Comparison of ENCODE assay signal across 14 mouse cellular contexts in genomic region chr7:141077841-141078240, GRCm38 (mm10). TPM values are rescaled to one million over a fixed set of nuclear protein-coding genes. Genes with fewer than 3 reads are reported as not detected.
DNase-seq lines count a peak whose midpoint lies in the region.
"Had no signal": no experiment of that assay in that cellular context is flagged by ENCODE, and none has a peak within 500 bp of the region (broad histone marks: within the 10 kb centered on the region; RNA-seq: fewer than 3 reads in every experiment).

Gene Pkp3, plus strand, starts transcription at chr7:141078218.

- no peak within 1 kb of the TSS for H3K4me3 ChIP-seq in heart, embryonic 10.5 days
- H3K4me3 ChIP-seq in limb, embryonic 10.5 days, result no peak within 1 kb of the TSS
- H3K4me3 ChIP-seq: heart, adult 2 months; liver, embryonic 13.5 days; midbrain, embryonic 10.5 days had no signal

- H3K9me3 ChIP-seq in heart, embryonic 10.5 days, result no peaks in the 10 kb centered on the region
- no peaks in the 10 kb centered on the region for H3K9me3 ChIP-seq in limb, embryonic 10.5 days (replicated peaks)
- H3K9me3 ChIP-seq: liver, embryonic 13.5 days; midbrain, embryonic 10.5 days had no signal

- peaks cover 91% of the 10 kb centered on the region for H3K27me3 ChIP-seq in heart, embryonic 10.5 days (ENCODE audit: insufficient read depth, poor library complexity, severe bottlenecking)
- H3K27me3 ChIP-seq in limb, embryonic 10.5 days (ENCODE audit: low read depth, poor library complexity, severe bottlenecking), result peaks cover 51% of the 10 kb centered on the region

- peaks cover 4% of the 10 kb centered on the region; the same call in 1 of the 2 replicates for H3K4me1 ChIP-seq in heart, embryonic 10.5 days
- peaks cover 22% of the 10 kb centered on the region for H3K4me1 ChIP-seq in limb, embryonic 10.5 days

- no peaks in the 10 kb centered on the region for H3K36me3 ChIP-seq in heart, embryonic 10.5 days
- no peaks in the 10 kb centered on the region for H3K36me3 ChIP-seq in limb, embryonic 10.5 days
- H3K36me3 ChIP-seq: liver, embryonic 13.5 days; midbrain, embryonic 10.5 days had no signal

- WGBS in heart, embryonic 10.5 days, result 86% methylated on average over 15 of the region's 15 CpGs
- WGBS in limb, embryonic 10.5 days, result 89% methylated on average over 15 of the region's 15 CpGs

- no peak for DNase-seq in heart, embryonic 10.5 days (ENCODE audit: low spot score)
- no peak for DNase-seq in heart, adult 9 months (ENCODE audit: low spot score in 2 of 2)
- no peak for DNase-seq in thymus, postnatal 0 days (ENCODE audit: low spot score)
- no peak for DNase-seq in thymus, postnatal 14 days
- DNase-seq in limb, embryonic 10.5 days (ENCODE audit: low spot score), result no peak
- no peak for DNase-seq in cerebellum, adult 9-11 months
- DNase-seq in layer of hippocampus, postnatal 14 days (ENCODE audit: low spot score in 2 of 2), result no peak
- no peak for DNase-seq in neural tube, embryonic 10.5 days (ENCODE audit: extremely low spot score, low spot score)
- DNase-seq: cerebellum, postnatal 25 days; heart, adult 2 months; kidney, adult 9 months; liver, embryonic 13.5 days; right cerebral cortex, adult 18-20 months had no signal

- H3K27ac ChIP-seq in heart, embryonic 10.5 days, result 0 out of 2 replicates have a peak within 1 kb of the TSS, but pooled peaks have one; percentile 11
- peak within 1 kb of the TSS; percentile 36; the same call in 1 of the 2 replicates for H3K27ac ChIP-seq in limb, embryonic 10.5 days
- H3K27ac ChIP-seq: heart, adult 2 months; liver, embryonic 13.5 days; midbrain, embryonic 10.5 days had no signal

RNA-seq across cellular contexts. Expression of gene Pkp3, which starts in this region (rescaled TPM):
- 0.94 and 3.4 TPM in 2 replicates for polyA plus RNA-seq in heart, embryonic 10.5 days (2016; fragmentation: Nextera tagmentation; extraction: Ambion mirVana)
- polyA plus RNA-seq in thymus, postnatal 0 days (2015; fragmentation: Nextera tagmentation; extraction: Ambion mirVana), result 45.1 and 47.8 TPM in 2 replicates
- polyA plus RNA-seq in limb, embryonic 10.5 days (2016; fragmentation: Nextera tagmentation; extraction: Ambion mirVana), result 6.0 and 8.2 TPM in 2 replicates
- total RNA-seq in layer of hippocampus, postnatal 14 days (2021), result not detected
